ENCODE assay signal across 29 mouse cellular contexts in the genomic region with DNA sequence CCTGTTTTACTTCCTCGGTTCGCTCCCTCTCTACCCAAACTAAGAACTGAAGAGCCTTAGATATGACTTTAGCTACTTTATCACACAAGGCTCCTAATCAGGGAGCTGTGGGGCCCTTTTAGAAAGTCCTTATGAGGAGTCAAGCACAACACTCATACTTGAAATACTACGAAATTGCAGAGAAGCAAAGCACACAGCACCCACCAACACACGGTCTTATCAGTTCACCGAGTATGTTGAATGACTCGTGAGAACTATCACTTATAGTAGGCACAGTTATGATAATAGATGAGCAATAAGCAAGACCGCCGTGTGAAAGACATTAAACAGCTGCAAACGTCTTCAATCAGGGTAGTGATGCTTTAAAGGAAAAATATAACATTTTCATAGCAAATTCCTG. TPM values are rescaled to one million over a fixed set of nuclear protein-coding genes. Genes with fewer than 3 reads are reported as not detected.
DNase-seq lines count a peak whose midpoint lies in the region; ATAC-seq and TF ChIP-seq lines count a peak whose summit lies in the region.
"Had no signal": no experiment of that assay in that cellular context is flagged by ENCODE, and none has a peak within 500 bp of the region (broad histone marks: within the 10 kb centered on the region; RNA-seq: fewer than 3 reads in every experiment).

No protein-coding gene starts in this region.

- no peak for DNase-seq in liver, postnatal 0 days
- DNase-seq in c-Kit-positive CD71-positive TER-119-positive erythroid progenitor cells, embryonic 14.5 days (ENCODE audit: low spot score) = peak; percentile 38
- no peak for DNase-seq in cerebellum, adult 2 months
- DNase-seq: adrenal gland, postnatal 25 days; cerebellum, adult 11 months; cerebellum, adult 8-10 months; cerebellum, postnatal 10 days; cerebellum, postnatal 36 days; embryo, embryonic 11 days; gastrocnemius, postnatal 10 days; gastrocnemius, postnatal 36 days; heart, postnatal 10 days; heart, postnatal 36 days had no signal

- 30% methylated on average over 9 of the region's 9 CpGs for WGBS in liver, embryonic 12.5 days (ENCODE audit: insufficient replicate concordance)
- WGBS in liver, postnatal 0 days (ENCODE audit: insufficient replicate concordance) = 49% methylated on average over 9 of the region's 9 CpGs
- 26% methylated on average over 9 of the region's 9 CpGs for WGBS in liver, embryonic 15.5 days (ENCODE audit: insufficient replicate concordance)
- 89% methylated on average over 9 of the region's 9 CpGs for WGBS in cerebellum, adult 2 months
- 84% methylated on average over 9 of the region's 9 CpGs for WGBS in intestine, embryonic 16.5 days

- H3K4me1 ChIP-seq in liver, embryonic 12.5 days = peaks cover 30% of the 10 kb centered on the region
- H3K4me1 ChIP-seq in liver, postnatal 0 days (ENCODE audit: insufficient read depth) = 0 out of 2 replicates have a peak, but pooled peaks cover 3% of the 10 kb centered on the region
- peaks cover 16% of the 10 kb centered on the region for H3K4me1 ChIP-seq in liver, embryonic 15.5 days (replicated peaks)
- H3K4me1 ChIP-seq in cerebellum, adult 2 months (ENCODE audit: control insufficient read depth, insufficient read depth, low read length) = no peaks in the 10 kb centered on the region
- no peaks in the 10 kb centered on the region for H3K4me1 ChIP-seq in intestine, embryonic 16.5 days (ENCODE audit: control insufficient read depth, insufficient read depth, low read length)
- H3K4me1 ChIP-seq: embryonic facial prominence, embryonic 13.5 days; intestine, embryonic 15.5 days had no signal

- no peaks in the 10 kb centered on the region; the same call in 1 of the 2 replicates for H3K27me3 ChIP-seq in liver, embryonic 12.5 days (replicated peaks)
- no peaks in the 10 kb centered on the region for H3K27me3 ChIP-seq in liver, postnatal 0 days (ENCODE audit: insufficient read depth, low read length)
- H3K27me3 ChIP-seq in liver, embryonic 15.5 days = no peaks in the 10 kb centered on the region
- no peaks in the 10 kb centered on the region for H3K27me3 ChIP-seq in cerebellum, adult 2 months (ENCODE audit: control insufficient read depth, insufficient read depth, low read length)
- H3K27me3 ChIP-seq in intestine, embryonic 16.5 days (replicated peaks; ENCODE audit: control insufficient read depth, insufficient read depth, low read length) = no peaks in the 10 kb centered on the region
- H3K27me3 ChIP-seq: embryonic facial prominence, embryonic 13.5 days; forebrain, embryonic 12.5 days; forebrain, embryonic 15.5 days; heart, embryonic 12.5 days; heart, embryonic 15.5 days; hindbrain, embryonic 13.5 days; intestine, embryonic 15.5 days had no signal

- H3K9me3 ChIP-seq in liver, embryonic 12.5 days (replicated peaks) = no peaks in the 10 kb centered on the region
- no peaks in the 10 kb centered on the region for H3K9me3 ChIP-seq in liver, postnatal 0 days (ENCODE audit: low read length)
- H3K9me3 ChIP-seq in liver, embryonic 15.5 days (replicated peaks) = no peaks in the 10 kb centered on the region
- no peaks in the 10 kb centered on the region for H3K9me3 ChIP-seq in intestine, embryonic 16.5 days (ENCODE audit: control insufficient read depth, low read length)
- H3K9me3 ChIP-seq: embryonic facial prominence, embryonic 10.5 days; embryonic facial prominence, embryonic 13.5 days; forebrain, embryonic 12.5 days; forebrain, embryonic 15.5 days; heart, embryonic 12.5 days; heart, embryonic 15.5 days; hindbrain, embryonic 10.5 days; hindbrain, embryonic 13.5 days; intestine, embryonic 15.5 days had no signal

- peak overlapping the region; percentile 31 for H3K4me2 ChIP-seq in liver, embryonic 12.5 days
- H3K4me2 ChIP-seq in liver, postnatal 0 days (ENCODE audit: low read depth, low read length) = no peak overlapping the region
- H3K4me2 ChIP-seq in liver, embryonic 15.5 days = peak overlapping the region; percentile 18; the same call in 1 of the 2 replicates
- no peak overlapping the region for H3K4me2 ChIP-seq in intestine, embryonic 16.5 days (ENCODE audit: low read depth, low read length)
- H3K4me2 ChIP-seq: embryonic facial prominence, embryonic 13.5 days; forebrain, embryonic 12.5 days; forebrain, embryonic 15.5 days; heart, embryonic 12.5 days; heart, embryonic 15.5 days; hindbrain, embryonic 13.5 days; intestine, embryonic 15.5 days had no signal

- no peak for TF ChIP-seq POLR2A in cerebellum, adult 2 months (IDR thresholded peaks at IDR 0.05; ENCODE audit: borderline replicate concordance, insufficient read depth, low read length)

- no peak overlapping the region for H3K4me3 ChIP-seq in liver, embryonic 12.5 days
- no peak overlapping the region for H3K4me3 ChIP-seq in liver, postnatal 0 days (ENCODE audit: low read depth, low read length)
- no peak overlapping the region for H3K4me3 ChIP-seq in liver, embryonic 15.5 days (replicated peaks)
- H3K4me3 ChIP-seq in cerebellum, adult 2 months (replicated peaks; ENCODE audit: insufficient read depth, low read depth, low read length) = no peak overlapping the region
- H3K4me3 ChIP-seq in intestine, embryonic 16.5 days (ENCODE audit: low read length) = no peak overlapping the region
- H3K4me3 ChIP-seq: embryonic facial prominence, embryonic 10.5 days; embryonic facial prominence, embryonic 13.5 days; erythroblast, embryonic 14.5 days; forebrain, embryonic 12.5 days; forebrain, embryonic 15.5 days; heart, embryonic 12.5 days; heart, embryonic 15.5 days; hindbrain, embryonic 10.5 days; hindbrain, embryonic 13.5 days; intestine, embryonic 15.5 days had no signal

- no peak for TF ChIP-seq EP300 in liver, postnatal 0 days (IDR thresholded peaks at IDR 0.05; ENCODE audit: low read depth)

- peak overlapping the region; percentile 51 for H3K27ac ChIP-seq in liver, embryonic 12.5 days
- no peak overlapping the region for H3K27ac ChIP-seq in liver, postnatal 0 days (ENCODE audit: low read depth)
- 0 out of 2 replicates have a peak overlapping the region, but pooled peaks have one; percentile 19 for H3K27ac ChIP-seq in liver, embryonic 15.5 days (replicated peaks)
- H3K27ac ChIP-seq in cerebellum, adult 2 months (ENCODE audit: insufficient read depth, low read length) = no peak overlapping the region
- no peak overlapping the region for H3K27ac ChIP-seq in intestine, embryonic 16.5 days (ENCODE audit: low read length)
- H3K27ac ChIP-seq: embryonic facial prominence, embryonic 10.5 days; embryonic facial prominence, embryonic 13.5 days; forebrain, embryonic 12.5 days; forebrain, embryonic 15.5 days; heart, embryonic 15.5 days; hindbrain, embryonic 10.5 days; hindbrain, embryonic 13.5 days; intestine, embryonic 15.5 days had no signal

- no peaks in the 10 kb centered on the region for H3K36me3 ChIP-seq in liver, embryonic 12.5 days
- H3K36me3 ChIP-seq in liver, postnatal 0 days (replicated peaks; ENCODE audit: insufficient read depth, low read length) = no peaks in the 10 kb centered on the region
- H3K36me3 ChIP-seq in liver, embryonic 15.5 days (replicated peaks) = no peaks in the 10 kb centered on the region
- no peaks in the 10 kb centered on the region for H3K36me3 ChIP-seq in intestine, embryonic 16.5 days (ENCODE audit: control insufficient read depth, insufficient read depth, low read length)
- H3K36me3 ChIP-seq: embryonic facial prominence, embryonic 10.5 days; embryonic facial prominence, embryonic 13.5 days; forebrain, embryonic 12.5 days; forebrain, embryonic 15.5 days; heart, embryonic 12.5 days; heart, embryonic 15.5 days; hindbrain, embryonic 10.5 days; hindbrain, embryonic 13.5 days; intestine, embryonic 15.5 days had no signal

- no peak for TF ChIP-seq CTCF in liver, postnatal 0 days (IDR thresholded peaks at IDR 0.05; ENCODE audit: low read depth)
- no peak for TF ChIP-seq CTCF in cerebellum, adult 2 months (IDR thresholded peaks at IDR 0.05; ENCODE audit: borderline replicate concordance, insufficient read depth, low read depth, low read length)

- H3K9ac ChIP-seq in liver, embryonic 12.5 days = no peak overlapping the region
- H3K9ac ChIP-seq in liver, postnatal 0 days (replicated peaks) = no peak overlapping the region
- no peak overlapping the region for H3K9ac ChIP-seq in liver, embryonic 15.5 days
- no peak overlapping the region for H3K9ac ChIP-seq in intestine, embryonic 16.5 days (ENCODE audit: low read depth, low read length)
- H3K9ac ChIP-seq: embryonic facial prominence, embryonic 13.5 days; forebrain, embryonic 12.5 days; forebrain, embryonic 15.5 days; heart, embryonic 12.5 days; heart, embryonic 15.5 days; hindbrain, embryonic 13.5 days; intestine, embryonic 15.5 days had no signal

- peak; percentile 15; the same call in 1 of the 2 replicates for ATAC-seq in liver, embryonic 12.5 days
- ATAC-seq in liver, postnatal 0 days = no peak
- no peak for ATAC-seq in liver, embryonic 15.5 days (ENCODE audit: insufficient read depth)
- no peak for ATAC-seq in intestine, embryonic 16.5 days
- ATAC-seq: activated CD4-positive, CD25-positive, alpha-beta regulatory T cell, adult 4 months; CD4-positive, CD25-positive, alpha-beta regulatory T cell, adult 4 months; forebrain, embryonic 15.5 days; hindbrain, embryonic 16.5 days; intestine, embryonic 15.5 days had no signal

RNA-seq across cellular contexts. Expression of a gene that starts 4.6 kb away (rescaled TPM):
- 20.9 and 22.7 TPM in 2 replicates for polyA plus RNA-seq in liver, embryonic 12.5 days (2016; fragmentation: Nextera tagmentation; extraction: Ambion mirVana)
- 5.9 and 7.2 TPM in 2 replicates for polyA plus RNA-seq in liver, postnatal 0 days (2015; fragmentation: Nextera tagmentation; extraction: Ambion mirVana)
- 8.5 and 9.1 TPM in 2 replicates for polyA plus RNA-seq in liver, embryonic 15.5 days (2015; fragmentation: Nextera tagmentation; extraction: Ambion mirVana)
- polyA plus RNA-seq in cerebellum, adult 2 months (2012; rRNA removed) = 10.3 and 10.6 TPM in 2 replicates
- 17.8 and 18.5 TPM in 2 replicates for polyA plus RNA-seq in intestine, embryonic 16.5 days (2015; fragmentation: Nextera tagmentation; extraction: Ambion mirVana)

RNA-seq across cellular contexts. Expression of a gene that starts 17.4 kb away (rescaled TPM):
- 19.6 and 19.7 TPM in 2 replicates for polyA plus RNA-seq in liver, embryonic 12.5 days (2016; fragmentation: Nextera tagmentation; extraction: Ambion mirVana)
- 14.9 and 15.7 TPM in 2 replicates for polyA plus RNA-seq in liver, postnatal 0 days (2015; fragmentation: Nextera tagmentation; extraction: Ambion mirVana)
- 11.4 and 14.6 TPM in 2 replicates for polyA plus RNA-seq in liver, embryonic 15.5 days (2015; fragmentation: Nextera tagmentation; extraction: Ambion mirVana)
- polyA plus RNA-seq in cerebellum, adult 2 months (2012; rRNA removed) = 73.3 and 75.2 TPM in 2 replicates
- polyA plus RNA-seq in intestine, embryonic 16.5 days (2015; fragmentation: Nextera tagmentation; extraction: Ambion mirVana) = 43.5 and 46.4 TPM in 2 replicates

Comparison
In these comparisons a context has a peak if more than half of its experiments do, and no peak if none do; other contexts are left out.
1. H3K27ac ChIP-seq: peak in liver, embryonic 12.5 days (single experiment) and liver, embryonic 15.5 days (single experiment); none in liver, postnatal 0 days (single experiment), cerebellum, adult 2 months (single experiment) and intestine, embryonic 16.5 days (single experiment).
2. H3K4me2 ChIP-seq: peak in liver, embryonic 12.5 days (single experiment) and liver, embryonic 15.5 days (single experiment); none in liver, postnatal 0 days (single experiment) and intestine, embryonic 16.5 days (single experiment).